Mouse (Mus musculus): ENCODE data around the gene Dock1. TPM values are rescaled to one million over a fixed set of nuclear protein-coding genes. Genes with fewer than 3 reads are reported as not detected.

The Dock1 gene
- polyA plus RNA-seq, 1 experiment: 2.1 TPM

DNA sequence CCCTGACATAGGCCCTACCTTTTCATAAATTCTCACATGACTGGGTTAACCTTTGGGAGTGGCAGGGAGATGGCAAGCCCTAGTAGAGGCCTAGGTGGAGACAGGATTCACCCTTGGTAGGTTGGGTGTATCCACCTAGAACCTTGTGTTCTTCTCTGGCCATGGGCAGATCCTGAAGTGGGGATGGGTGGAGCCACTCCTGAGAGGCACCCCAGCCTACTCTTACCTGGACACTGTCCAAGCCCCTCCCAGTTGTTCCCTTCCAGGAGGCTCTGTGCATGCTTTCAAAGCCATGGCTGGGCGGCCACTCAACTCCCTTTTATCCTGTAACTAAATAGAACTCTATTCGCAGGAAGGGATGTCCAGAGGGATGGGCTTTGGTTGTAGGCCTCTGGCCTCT, 33.2 kb downstream of the Dock1 start:
- no peak for DNase-seq (ENCODE audit: low read depth in 1 of 2, low spot score in 2 of 2)
- no peak overlapping the region for H3K4me3 ChIP-seq (ENCODE audit: extremely low read depth, insufficient read depth, insufficient read length)
- 86% methylated on average over 2 of the region's 2 CpGs for WGBS
- H3K4me1 ChIP-seq (ENCODE audit: control insufficient read depth, insufficient read depth, insufficient read length): no peaks in the 10 kb centered on the region
- no peaks in the 10 kb centered on the region for H3K36me3 ChIP-seq (ENCODE audit: control insufficient read depth, insufficient read depth, low read length)
- no peak for TF ChIP-seq CTCF (IDR thresholded peaks at IDR 0.05; ENCODE audit: extremely low read depth, insufficient read depth, insufficient read length, insufficient replicate concordance)
- TF ChIP-seq POLR2A (IDR thresholded peaks at IDR 0.05; ENCODE audit: low read depth, low read length): no peak
- no peaks in the 10 kb centered on the region for H3K27me3 ChIP-seq (ENCODE audit: control insufficient read depth, insufficient read depth, low read length)
- H3K27ac ChIP-seq (ENCODE audit: insufficient read depth, low read length): no peak overlapping the region

DNA sequence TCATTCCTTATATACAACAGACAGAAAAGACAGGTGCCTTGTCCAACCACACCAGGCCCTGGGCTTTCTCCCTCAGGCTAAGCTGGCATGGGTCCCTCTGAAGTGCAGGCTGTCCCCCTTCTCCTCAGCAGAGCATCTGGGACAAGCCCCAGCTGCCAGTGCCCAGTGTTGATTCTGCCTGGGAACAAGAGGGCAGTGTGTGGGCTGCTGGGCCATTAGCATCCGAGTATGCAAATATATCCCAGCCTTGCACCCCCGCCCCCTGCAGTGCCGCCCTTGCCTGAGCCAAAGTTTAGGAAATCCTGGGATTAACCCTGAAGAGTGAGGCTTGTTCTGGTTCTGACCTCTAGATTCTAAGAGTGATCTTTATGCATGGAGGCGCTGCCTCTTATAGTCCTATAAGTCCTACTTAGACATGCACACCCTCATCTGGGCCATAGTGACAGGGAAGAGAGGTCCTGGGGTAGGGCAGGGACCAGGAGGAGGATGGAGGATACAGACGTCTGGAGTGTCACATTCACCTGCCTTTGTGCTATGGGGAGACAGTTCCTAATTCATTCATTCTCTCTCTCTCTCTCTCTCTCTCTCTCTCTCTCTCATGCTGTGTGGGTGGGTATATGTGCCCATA, 38.9 kb downstream of the Dock1 start:
- 89% methylated on average over 5 of the region's 5 CpGs for WGBS
- Histone ChIP-seq H3K27ac (ENCODE audit: insufficient read depth, low read length) (no peak overlapping the region), H3K4me1 (ENCODE audit: control insufficient read depth, insufficient read depth, insufficient read length) (no peaks in the 10 kb centered on the region), H3K4me3 (ENCODE audit: extremely low read depth, insufficient read depth, insufficient read length) (no peak overlapping the region), H3K27me3 (ENCODE audit: control insufficient read depth, insufficient read depth, low read length) (no peaks in the 10 kb centered on the region), H3K36me3 (ENCODE audit: control insufficient read depth, insufficient read depth, low read length) (no peaks in the 10 kb centered on the region)
- no peak for DNase-seq (ENCODE audit: low read depth in 1 of 2, low spot score in 2 of 2)
- TF ChIP-seq POLR2A (IDR thresholded peaks at IDR 0.05; ENCODE audit: low read depth, low read length): no peak
- no peak for TF ChIP-seq CTCF (IDR thresholded peaks at IDR 0.05; ENCODE audit: extremely low read depth, insufficient read depth, insufficient read length, insufficient replicate concordance)

DNA sequence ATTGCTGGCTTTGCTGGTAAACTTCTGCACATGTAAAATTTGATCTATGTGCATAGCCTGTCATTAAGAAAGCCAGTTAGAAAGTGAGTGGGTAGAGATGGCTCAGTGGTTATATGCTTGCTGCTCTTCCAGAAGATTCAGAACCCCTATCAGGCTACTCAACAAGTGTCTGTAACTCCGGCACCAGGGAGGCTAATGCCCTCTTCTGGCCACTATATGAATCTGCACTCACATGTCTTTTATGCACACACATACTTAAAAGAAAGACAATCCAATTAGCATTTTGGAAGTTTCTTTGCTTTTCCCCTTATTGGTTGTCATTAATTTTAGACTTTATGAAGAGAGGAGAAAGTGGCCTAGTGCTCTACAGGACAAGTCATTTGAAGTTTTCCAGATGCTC, 41.1 kb downstream of the Dock1 start:
- H3K4me3 ChIP-seq (ENCODE audit: extremely low read depth, insufficient read depth, insufficient read length): no peak overlapping the region
- no peaks in the 10 kb centered on the region for H3K4me1 ChIP-seq (ENCODE audit: control insufficient read depth, insufficient read depth, insufficient read length)
- 88% methylated on average over 1 of the region's 1 CpGs for WGBS
- DNase-seq (ENCODE audit: low read depth in 1 of 2, low spot score in 2 of 2): no peak
- H3K36me3 ChIP-seq (ENCODE audit: control insufficient read depth, insufficient read depth, low read length): no peaks in the 10 kb centered on the region
- no peak overlapping the region for H3K27ac ChIP-seq (ENCODE audit: insufficient read depth, low read length)
- no peaks in the 10 kb centered on the region for H3K27me3 ChIP-seq (ENCODE audit: control insufficient read depth, insufficient read depth, low read length)
- TF ChIP-seq POLR2A (IDR thresholded peaks at IDR 0.05; ENCODE audit: low read depth, low read length): no peak
- TF ChIP-seq CTCF (IDR thresholded peaks at IDR 0.05; ENCODE audit: extremely low read depth, insufficient read depth, insufficient read length, insufficient replicate concordance): no peak

DNA sequence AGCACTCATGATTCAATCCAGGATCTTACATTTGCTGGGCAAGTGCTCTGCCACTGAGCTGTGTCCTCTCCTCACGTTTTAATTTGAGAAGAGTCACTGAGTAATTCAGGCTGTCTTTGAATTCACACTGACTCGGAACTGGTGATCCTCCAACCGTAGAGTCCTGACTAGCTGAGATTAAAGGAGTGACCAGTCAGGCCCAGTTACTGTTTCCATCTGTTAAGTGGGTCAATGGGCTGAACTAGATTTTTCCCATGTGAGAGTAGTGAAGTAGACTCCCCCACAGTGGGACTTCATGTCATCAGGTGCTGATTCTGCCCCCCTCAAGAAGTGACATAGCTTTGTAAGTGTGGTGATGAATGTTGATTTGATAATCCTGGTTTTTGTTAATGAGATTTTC, 49.0 kb downstream of the Dock1 start:
- Histone ChIP-seq H3K36me3 (ENCODE audit: control insufficient read depth, insufficient read depth, low read length) (no peaks in the 10 kb centered on the region), H3K4me1 (ENCODE audit: control insufficient read depth, insufficient read depth, insufficient read length) (no peaks in the 10 kb centered on the region), H3K4me3 (ENCODE audit: extremely low read depth, insufficient read depth, insufficient read length) (no peak overlapping the region), H3K27me3 (ENCODE audit: control insufficient read depth, insufficient read depth, low read length) (no peaks in the 10 kb centered on the region), H3K27ac (ENCODE audit: insufficient read depth, low read length) (no peak overlapping the region)
- TF ChIP-seq POLR2A (IDR thresholded peaks at IDR 0.05; ENCODE audit: low read depth, low read length) (no peak), CTCF (IDR thresholded peaks at IDR 0.05; ENCODE audit: extremely low read depth, insufficient read depth, insufficient read length, insufficient replicate concordance) (no peak)
- 85% methylated on average over 3 of the region's 3 CpGs for WGBS
- no peak for DNase-seq (ENCODE audit: low read depth in 1 of 2, low spot score in 2 of 2)

DNA sequence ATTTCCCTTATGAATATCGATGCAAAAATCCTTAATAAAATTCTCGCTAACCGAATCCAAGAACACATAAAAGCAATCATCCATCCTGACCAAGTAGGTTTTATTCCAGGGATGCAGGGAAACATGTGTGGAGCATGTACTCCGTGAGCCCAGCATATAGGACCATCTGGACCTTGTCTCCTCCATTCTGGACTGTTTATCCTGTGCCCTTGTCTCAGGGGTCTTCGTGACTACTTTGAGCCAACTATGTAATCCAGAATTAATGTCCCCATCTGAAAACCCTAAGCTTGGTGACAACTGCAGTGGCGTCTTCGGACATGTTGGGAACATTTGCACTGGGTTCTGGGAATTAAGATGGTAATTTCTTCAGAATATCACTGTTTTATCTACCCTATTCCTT, 51.9 kb downstream of the Dock1 start:
- H3K4me3 ChIP-seq (ENCODE audit: extremely low read depth, insufficient read depth, insufficient read length): no peak overlapping the region
- WGBS: 93% methylated on average over 7 of the region's 7 CpGs
- no peaks in the 10 kb centered on the region for H3K4me1 ChIP-seq (ENCODE audit: control insufficient read depth, insufficient read depth, insufficient read length)
- no peak overlapping the region for H3K27ac ChIP-seq (ENCODE audit: insufficient read depth, low read length)
- TF ChIP-seq CTCF (IDR thresholded peaks at IDR 0.05; ENCODE audit: extremely low read depth, insufficient read depth, insufficient read length, insufficient replicate concordance): no peak
- no peak for TF ChIP-seq POLR2A (IDR thresholded peaks at IDR 0.05; ENCODE audit: low read depth, low read length)
- H3K27me3 ChIP-seq (ENCODE audit: control insufficient read depth, insufficient read depth, low read length): no peaks in the 10 kb centered on the region
- no peaks in the 10 kb centered on the region for H3K36me3 ChIP-seq (ENCODE audit: control insufficient read depth, insufficient read depth, low read length)
- no peak for DNase-seq (ENCODE audit: low read depth in 1 of 2, low spot score in 2 of 2)

DNA sequence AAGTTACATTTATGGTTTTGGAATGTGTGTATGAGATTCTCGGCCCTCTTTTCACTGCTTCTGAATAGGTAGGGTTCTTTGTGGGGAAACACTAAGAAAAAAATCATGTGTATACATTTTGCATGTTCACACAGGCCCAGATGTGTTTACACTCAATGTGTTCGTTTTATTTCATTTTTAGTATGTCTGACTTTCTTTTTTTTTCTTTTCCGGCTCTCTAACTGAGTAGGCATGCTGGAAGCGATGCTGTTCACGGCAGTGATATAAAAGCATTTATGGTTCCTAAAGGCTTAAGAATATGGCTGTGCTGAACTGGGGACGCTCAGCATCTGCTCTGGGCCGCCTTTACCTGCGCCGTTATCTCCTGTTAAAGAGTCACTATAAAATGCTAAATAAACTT, 52.5 kb downstream of the Dock1 start:
- no peak for TF ChIP-seq POLR2A (IDR thresholded peaks at IDR 0.05; ENCODE audit: low read depth, low read length)
- no peak for TF ChIP-seq CTCF (IDR thresholded peaks at IDR 0.05; ENCODE audit: extremely low read depth, insufficient read depth, insufficient read length, insufficient replicate concordance)
- no peak for DNase-seq (ENCODE audit: low read depth in 1 of 2, low spot score in 2 of 2)
- Histone ChIP-seq H3K36me3 (ENCODE audit: control insufficient read depth, insufficient read depth, low read length) (no peaks in the 10 kb centered on the region), H3K4me3 (ENCODE audit: extremely low read depth, insufficient read depth, insufficient read length) (no peak overlapping the region), H3K4me1 (ENCODE audit: control insufficient read depth, insufficient read depth, insufficient read length) (no peaks in the 10 kb centered on the region), H3K27me3 (ENCODE audit: control insufficient read depth, insufficient read depth, low read length) (no peaks in the 10 kb centered on the region), H3K27ac (ENCODE audit: insufficient read depth, low read length) (no peak overlapping the region)
- 89% methylated on average over 9 of the region's 9 CpGs for WGBS

DNA sequence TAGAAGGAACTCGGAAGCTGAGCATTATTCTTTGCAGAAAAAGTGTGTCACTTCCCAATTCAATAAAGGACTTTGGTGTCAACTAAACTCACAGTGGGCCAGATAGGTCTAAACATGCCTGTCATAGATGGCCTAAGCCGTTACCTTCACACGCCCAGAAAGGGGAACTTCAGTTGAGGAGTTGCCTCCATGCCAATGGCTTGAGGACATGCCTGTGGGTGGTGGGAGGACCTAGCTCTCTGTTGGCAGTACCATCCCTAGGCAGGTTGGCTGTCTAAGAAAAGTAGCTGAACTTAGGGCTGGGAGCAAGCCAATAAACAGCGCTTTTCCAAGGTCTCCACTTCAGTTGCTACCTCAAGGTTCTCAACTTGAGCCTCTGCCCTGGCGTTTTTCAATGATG, 53.1 kb downstream of the Dock1 start:
- Histone ChIP-seq H3K36me3 (ENCODE audit: control insufficient read depth, insufficient read depth, low read length) (no peaks in the 10 kb centered on the region), H3K27me3 (ENCODE audit: control insufficient read depth, insufficient read depth, low read length) (no peaks in the 10 kb centered on the region), H3K27ac (ENCODE audit: insufficient read depth, low read length) (no peak overlapping the region), H3K4me3 (ENCODE audit: extremely low read depth, insufficient read depth, insufficient read length) (no peak overlapping the region), H3K4me1 (ENCODE audit: control insufficient read depth, insufficient read depth, insufficient read length) (no peaks in the 10 kb centered on the region)
- WGBS: 75% methylated on average over 5 of the region's 5 CpGs
- no peak for TF ChIP-seq CTCF (IDR thresholded peaks at IDR 0.05; ENCODE audit: extremely low read depth, insufficient read depth, insufficient read length, insufficient replicate concordance)
- no peak for TF ChIP-seq POLR2A (IDR thresholded peaks at IDR 0.05; ENCODE audit: low read depth, low read length)
- DNase-seq (ENCODE audit: low read depth in 1 of 2, low spot score in 2 of 2): no peak

Measured in spleen, adult 2 months (tissue).